Mouse (Mus musculus) neural tube, embryonic 13.5 days (tissue): ENCODE measurements at regions not wholly inside any gene's neighbourhood (a gene's known extent, or its start where the extent isn't known, plus 50 kb on each side); places are given as distances from the start of the nearest gene placed in this dataset.

Experiments used
- ATAC-seq: fragments of 200-750 bp; cut with Nextera tagmentation; 2 replicates; pipeline ENCODE4 v1.8.0; 2017; ENCODE audit warnings: low read depth, mild to moderate bottlenecking, moderate TSS enrichment, moderate library complexity
- H3K27ac ChIP-seq: fragments of 300-500 bp; sonication (generic); replicated peaks from 2 replicates; pipeline ENCODE4 v1.5.1; 2015; ENCODE audit warnings: moderate library complexity, mild to moderate bottlenecking, inconsistent platforms
- H3K27me3 ChIP-seq: fragments of 300-500 bp; sonication (generic); 2 replicates; pipeline ENCODE4 v1.6.1; 2015; ENCODE audit warnings: mild to moderate bottlenecking, inconsistent platforms
- H3K36me3 ChIP-seq: fragments of 300-500 bp; sonication (generic); 2 replicates; pipeline ENCODE4 v1.6.1; 2015; ENCODE audit warnings: mild to moderate bottlenecking, inconsistent platforms
- H3K4me1 ChIP-seq: fragments of 300-500 bp; sonication (generic); replicated peaks from 2 replicates; pipeline ENCODE4 v1.6.1; 2015; ENCODE audit warnings: inconsistent platforms
- H3K4me2 ChIP-seq: fragments of 300-500 bp; sonication (generic); 2 replicates; pipeline ENCODE4 v1.6.1; 2015; ENCODE audit warnings: inconsistent platforms, mild to moderate bottlenecking, moderate library complexity
- H3K4me3 ChIP-seq: fragments of 300-500 bp; sonication (generic); 2 replicates; pipeline ENCODE4 v1.5.1; 2015; ENCODE audit warnings: mild to moderate bottlenecking, inconsistent platforms
- H3K9ac ChIP-seq: fragments of 300-500 bp; sonication (generic); 2 replicates; pipeline ENCODE4 v1.6.1; 2015; ENCODE audit warnings: moderate library complexity, mild to moderate bottlenecking, inconsistent platforms
- H3K9me3 ChIP-seq: fragments of 300-500 bp; sonication (generic); 2 replicates; pipeline ENCODE4 v1.6.1; 2016; ENCODE audit warnings: inconsistent platforms
- WGBS: fragments of 180-500 bp; shearing (Covaris S2); methylation state at CpG from one replicate; pipeline ENCODE4 v1.1.7; 2015; 5-methylcytosine and 5-hydroxymethylcytosine counted together

- H3K9me3 ChIP-seq: no peaks in the 10 kb centered on the region
- no peaks in the 10 kb centered on the region for H3K36me3 ChIP-seq
- H3K4me3 ChIP-seq: no peak overlapping the region
- H3K4me1 ChIP-seq: no peaks in the 10 kb centered on the region
- no peak overlapping the region for H3K9ac ChIP-seq
- ATAC-seq: peak; percentile 76
- no peak overlapping the region for H3K27ac ChIP-seq
- H3K27me3 ChIP-seq: 0 out of 2 replicates have a peak, but pooled peaks cover 4% of the 10 kb centered on the region
- WGBS: 76% methylated on average over 3 of the region's 3 CpGs
- H3K4me2 ChIP-seq: no peak overlapping the region
These were observed 201.8 kb downstream of the Gm26897 start for GRCm38 (mm10) chr5:111935381-111936134.

GRCm38 (mm10) chr5:111941831-111942230 lies 208.1 kb downstream of the Gm26897 start:
- WGBS: 79% methylated on average over 16 of the region's 16 CpGs
- 0 out of 2 replicates have a peak, but pooled peaks cover 4% of the 10 kb centered on the region for H3K27me3 ChIP-seq
- no peak overlapping the region for H3K4me2 ChIP-seq
- no peaks in the 10 kb centered on the region for H3K9me3 ChIP-seq
- H3K36me3 ChIP-seq: no peaks in the 10 kb centered on the region
- peaks cover 25% of the 10 kb centered on the region for H3K4me1 ChIP-seq
- H3K27ac ChIP-seq: no peak overlapping the region
- no peak for ATAC-seq
- no peak overlapping the region for H3K9ac ChIP-seq
- H3K4me3 ChIP-seq: no peak overlapping the region

GRCm38 (mm10) chr5:111942792-111943191 lies 209.1 kb downstream of the Gm26897 start:
- H3K27me3 ChIP-seq: 0 out of 2 replicates have a peak, but pooled peaks cover 2% of the 10 kb centered on the region
- no peak for ATAC-seq
- no peak overlapping the region for H3K4me3 ChIP-seq
- peaks cover 25% of the 10 kb centered on the region for H3K4me1 ChIP-seq
- H3K27ac ChIP-seq: peak overlapping the region; percentile 86
- no peak overlapping the region for H3K4me2 ChIP-seq
- no peak overlapping the region for H3K9ac ChIP-seq
- H3K36me3 ChIP-seq: no peaks in the 10 kb centered on the region
- 89% methylated on average over 2 of the region's 2 CpGs for WGBS
- H3K9me3 ChIP-seq: no peaks in the 10 kb centered on the region

GRCm38 (mm10) chr5:111943337-111944162 lies 209.8 kb downstream of the Gm26897 start:
- Histone ChIP-seq H3K27ac (peak overlapping the region; percentile 86), H3K27me3 (no peaks in the 10 kb centered on the region), H3K36me3 (no peaks in the 10 kb centered on the region), H3K9ac (peak overlapping the region; percentile 22; the same call in 1 of the 2 replicates), H3K4me1 (peaks cover 25% of the 10 kb centered on the region), H3K4me3 (no peak overlapping the region), H3K9me3 (no peaks in the 10 kb centered on the region), H3K4me2 (peak overlapping the region; percentile 49)
- no peak for ATAC-seq
- WGBS: 44% methylated on average over 21 of the region's 21 CpGs

- H3K4me3 ChIP-seq: peak overlapping the region; percentile 13; the same call in 1 of the 2 replicates
- no peaks in the 10 kb centered on the region for H3K36me3 ChIP-seq
- peaks cover 25% of the 10 kb centered on the region for H3K4me1 ChIP-seq
- no peaks in the 10 kb centered on the region for H3K9me3 ChIP-seq
- H3K27me3 ChIP-seq: no peaks in the 10 kb centered on the region
- H3K4me2 ChIP-seq: peak overlapping the region; percentile 49
- H3K9ac ChIP-seq: peak overlapping the region; percentile 43; the same call in 1 of the 2 replicates
- WGBS: 16% methylated on average over 28 of the region's 28 CpGs
- peak; percentile 82 for ATAC-seq
- peak overlapping the region; percentile 86 for H3K27ac ChIP-seq
These were observed 210.7 kb downstream of the Gm26897 start for GRCm38 (mm10) chr5:111944273-111944971.

GRCm38 (mm10) chr5:111944972-111945285 lies 211.2 kb downstream of the Gm26897 start:
- Histone ChIP-seq H3K36me3 (no peaks in the 10 kb centered on the region), H3K27me3 (no peaks in the 10 kb centered on the region), H3K27ac (peak overlapping the region; percentile 86), H3K4me3 (no peak overlapping the region), H3K9me3 (no peaks in the 10 kb centered on the region), H3K4me1 (peaks cover 25% of the 10 kb centered on the region), H3K9ac (0 out of 2 replicates have a peak overlapping the region, but pooled peaks have one; percentile 43), H3K4me2 (peak overlapping the region; percentile 49; the same call in 1 of the 2 replicates)
- ATAC-seq: no peak; the same call in 1 of the 2 replicates
- WGBS: 56% methylated on average over 3 of the region's 3 CpGs

GRCm38 (mm10) chr5:111946281-111946680 lies 212.6 kb downstream of the Gm26897 start:
- no peak for ATAC-seq
- no peak overlapping the region for H3K4me2 ChIP-seq
- H3K4me1 ChIP-seq: peaks cover 25% of the 10 kb centered on the region
- H3K4me3 ChIP-seq: no peak overlapping the region
- 85% methylated on average over 11 of the region's 11 CpGs for WGBS
- H3K9ac ChIP-seq: no peak overlapping the region
- no peak overlapping the region for H3K27ac ChIP-seq
- no peaks in the 10 kb centered on the region for H3K36me3 ChIP-seq
- H3K9me3 ChIP-seq: no peaks in the 10 kb centered on the region
- no peaks in the 10 kb centered on the region for H3K27me3 ChIP-seq

GRCm38 (mm10) chr5:111957698-111958097 lies 224.0 kb downstream of the Gm26897 start:
- Histone ChIP-seq H3K4me1 (peaks cover 19% of the 10 kb centered on the region), H3K36me3 (no peaks in the 10 kb centered on the region), H3K9me3 (no peaks in the 10 kb centered on the region), H3K27me3 (peaks cover 36% of the 10 kb centered on the region), H3K4me3 (no peak overlapping the region), H3K9ac (peak overlapping the region; percentile 17; the same call in 1 of the 2 replicates), H3K4me2 (peak overlapping the region; percentile 44), H3K27ac (no peak overlapping the region)
- ATAC-seq: peak; percentile 72
- WGBS: 17% methylated on average over 28 of the region's 28 CpGs

- H3K9ac ChIP-seq: no peak overlapping the region
- H3K4me1 ChIP-seq: peaks cover 19% of the 10 kb centered on the region
- H3K9me3 ChIP-seq: no peaks in the 10 kb centered on the region
- peak; percentile 88 for ATAC-seq
- H3K36me3 ChIP-seq: no peaks in the 10 kb centered on the region
- 0 out of 2 replicates have a peak overlapping the region, but pooled peaks have one; percentile 5 for H3K27ac ChIP-seq
- peak overlapping the region; percentile 44 for H3K4me2 ChIP-seq
- H3K27me3 ChIP-seq: peaks cover 35% of the 10 kb centered on the region
- H3K4me3 ChIP-seq: no peak overlapping the region
- 12% methylated on average over 17 of the region's 17 CpGs for WGBS
These were observed 224.5 kb downstream of the Gm26897 start for GRCm38 (mm10) chr5:111958226-111958625.

GRCm38 (mm10) chr5:111965311-111965710 lies 231.6 kb downstream of the Gm26897 start:
- Histone ChIP-seq H3K27me3 (no peaks in the 10 kb centered on the region), H3K4me2 (no peak overlapping the region), H3K4me1 (no peaks in the 10 kb centered on the region; the same call in 1 of the 2 replicates), H3K27ac (no peak overlapping the region), H3K9ac (no peak overlapping the region), H3K4me3 (no peak overlapping the region), H3K9me3 (no peaks in the 10 kb centered on the region), H3K36me3 (no peaks in the 10 kb centered on the region)
- no peak for ATAC-seq
- WGBS: 90% methylated on average over 7 of the region's 7 CpGs

- Histone ChIP-seq H3K4me3 (no peak overlapping the region), H3K4me2 (no peak overlapping the region), H3K9me3 (no peaks in the 10 kb centered on the region), H3K27me3 (no peaks in the 10 kb centered on the region), H3K9ac (no peak overlapping the region), H3K27ac (no peak overlapping the region), H3K36me3 (no peaks in the 10 kb centered on the region), H3K4me1 (no peaks in the 10 kb centered on the region; the same call in 1 of the 2 replicates)
- ATAC-seq: no peak
- WGBS: 66% methylated on average over 11 of the region's 11 CpGs
These were observed 234.4 kb downstream of the Gm26897 start for GRCm38 (mm10) chr5:111968121-111968520.
